Mouse (Mus musculus) left cerebral cortex, postnatal 36 days (tissue): Measurements from ENCODE around the gene Frmd5. TPM values are rescaled to one million over a fixed set of nuclear protein-coding genes. Genes with fewer than 3 reads are reported as not detected.
A peak's percentile ranks its signal among the peaks of the same experiment; 100 is the strongest.
"Not testable (repeated sequence)": the region's sequence is repeated elsewhere in the genome, so short reads cannot be mapped to it uniquely, and the experiment has no call there.

ENCODE experiments used
- DNase-seq, 2 experiments: peaks; one replicate each; pipeline ENCODE4 v3.0.0; 2021 to 2022; ENCODE audit warnings: low spot score in 2 of 2, mixed read lengths in 1 of 2
- intact Hi-C: fragments of 180-260 bp; cut with DNase I; formaldehyde crosslinking; loops from one replicate; pipeline ENCODE4 v1.15.1; 2025
- total RNA-seq, 2 experiments: library from RNA; stranded (reverse); gene quantifications; 2 replicates each; pipeline ENCODE4 v1.2.3; 2021

Gene Frmd5
- total RNA-seq, 2 experiments from 2014 or later: 49.4 to 55.2 TPM

DNA sequence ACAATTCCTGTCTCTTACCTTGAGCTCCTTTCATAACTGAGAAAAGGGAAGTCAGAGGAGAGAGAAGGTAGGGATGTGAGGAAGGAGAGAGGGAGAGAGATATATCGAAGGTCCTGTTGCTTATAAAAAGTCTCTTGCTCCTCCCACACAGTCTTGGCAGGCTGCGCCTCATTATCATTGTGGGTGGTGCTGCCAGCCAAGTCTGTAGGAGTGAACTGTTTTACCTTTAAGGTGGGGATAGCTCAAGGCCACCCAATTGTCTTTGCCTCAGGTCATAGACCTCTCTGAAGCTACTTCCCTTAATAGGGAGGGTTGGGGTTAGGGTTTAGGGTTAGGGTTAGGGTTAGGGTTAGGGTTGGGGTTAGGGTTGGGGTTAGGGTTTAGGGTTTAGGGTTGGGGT is 284.9 kb downstream of the Frmd5 start:
- intact Hi-C loops: no loop called here
- peak; percentile 42 to 59 for DNase-seq

DNA sequence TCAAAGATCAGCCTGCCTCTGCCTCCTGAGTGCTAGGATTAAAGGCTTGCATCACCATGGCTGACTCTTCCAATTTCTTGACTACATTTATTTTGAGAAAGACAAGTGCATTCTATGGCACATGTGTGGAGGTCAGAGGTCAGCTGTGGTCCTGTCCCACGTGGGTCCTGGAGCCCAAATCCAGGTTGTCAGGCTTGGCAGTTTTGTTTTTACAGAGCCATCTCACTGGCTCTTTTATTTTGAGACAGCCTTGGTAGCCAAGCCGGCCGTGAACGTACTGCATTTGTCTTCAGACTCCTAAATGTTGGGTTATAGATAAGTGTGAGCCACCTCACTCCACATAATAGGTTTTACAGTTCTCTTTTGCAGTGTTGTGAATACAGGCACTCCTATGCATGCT is 288.2 kb downstream of the Frmd5 start:
- intact Hi-C loops, DNase-seq: not testable (repeated sequence)

DNA sequence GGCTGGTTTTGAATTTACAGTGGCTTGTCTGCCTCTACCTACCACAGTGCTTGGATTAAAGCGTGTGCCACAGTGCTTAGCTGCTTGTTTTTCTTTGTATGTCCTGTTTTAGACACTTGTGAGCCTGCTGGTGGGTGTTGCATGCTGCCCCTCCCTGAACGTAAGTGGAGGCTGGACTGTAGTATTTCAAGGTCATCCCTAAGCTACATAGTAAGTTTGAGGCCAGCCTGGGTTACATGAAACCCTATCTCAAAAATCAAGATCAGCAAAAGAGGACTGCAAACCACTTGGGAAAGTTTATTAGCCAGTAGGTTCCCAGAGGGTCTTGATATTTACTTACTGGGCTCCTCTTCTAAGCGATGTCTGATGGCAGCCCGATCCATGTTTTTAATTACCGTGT is 288.8 kb downstream of the Frmd5 start:
- intact Hi-C loops: no loop called here
- no peak for DNase-seq

DNA sequence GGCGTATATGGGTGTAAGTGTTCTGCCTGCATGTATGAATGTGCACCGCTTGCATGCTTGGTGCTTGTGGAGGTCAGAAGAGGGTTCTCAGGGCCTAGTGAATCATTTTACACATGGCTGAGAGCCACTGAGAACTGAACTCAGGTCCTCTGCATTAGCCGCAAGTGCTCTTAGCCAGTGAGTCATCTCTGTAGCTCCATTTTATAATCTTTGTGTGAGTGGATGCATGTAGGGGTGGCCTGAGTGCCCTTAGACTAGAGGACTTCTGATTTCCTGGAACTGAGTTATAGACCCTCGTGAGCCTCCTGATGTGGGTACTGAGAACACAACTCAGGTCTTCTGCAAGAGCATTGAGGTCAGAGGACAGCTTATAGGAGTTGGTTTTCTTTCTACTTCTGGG is 292.7 kb downstream of the Frmd5 start:
- DNase-seq: no peak
- intact Hi-C loops: no loop called here

DNA sequence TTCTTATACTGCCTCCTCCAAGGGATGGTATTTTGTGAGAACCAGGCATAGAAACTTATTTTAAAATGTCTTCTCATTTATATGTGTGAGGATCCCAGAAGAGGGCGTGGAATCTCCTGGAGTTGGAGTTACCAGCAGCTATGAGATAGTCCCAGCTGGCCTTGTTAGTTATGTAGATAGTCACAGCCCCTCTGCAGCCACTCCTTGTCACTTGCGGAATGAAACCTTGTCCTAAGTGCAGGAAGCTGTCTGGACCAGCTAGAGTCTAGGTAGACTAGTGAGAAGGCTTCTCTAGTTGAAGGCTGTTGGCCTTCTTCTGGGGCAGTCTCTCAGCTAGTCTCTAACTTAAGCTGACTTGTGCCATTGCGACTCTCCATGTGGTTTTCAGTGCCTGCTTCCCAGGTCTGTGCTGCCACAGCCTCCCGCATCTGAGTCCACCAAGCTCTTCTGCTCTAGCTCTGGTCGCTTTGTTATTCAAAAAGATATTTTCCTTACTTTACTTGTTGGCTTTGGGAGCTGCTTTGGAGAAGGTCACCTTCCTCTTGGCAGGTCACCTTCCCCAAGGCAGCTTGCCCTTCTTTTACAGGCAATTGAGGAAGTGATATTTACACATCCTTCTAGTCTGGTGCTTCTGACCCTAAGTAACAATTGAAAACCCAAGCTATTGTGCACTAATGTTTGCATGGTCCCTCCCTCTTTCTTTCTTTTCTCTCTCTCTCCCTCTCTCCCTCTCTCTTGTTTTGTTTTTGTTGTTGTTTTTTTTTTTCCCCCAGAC is 293.7 kb downstream of the Frmd5 start:
- DNase-seq, intact Hi-C loops: not testable (repeated sequence)

DNA sequence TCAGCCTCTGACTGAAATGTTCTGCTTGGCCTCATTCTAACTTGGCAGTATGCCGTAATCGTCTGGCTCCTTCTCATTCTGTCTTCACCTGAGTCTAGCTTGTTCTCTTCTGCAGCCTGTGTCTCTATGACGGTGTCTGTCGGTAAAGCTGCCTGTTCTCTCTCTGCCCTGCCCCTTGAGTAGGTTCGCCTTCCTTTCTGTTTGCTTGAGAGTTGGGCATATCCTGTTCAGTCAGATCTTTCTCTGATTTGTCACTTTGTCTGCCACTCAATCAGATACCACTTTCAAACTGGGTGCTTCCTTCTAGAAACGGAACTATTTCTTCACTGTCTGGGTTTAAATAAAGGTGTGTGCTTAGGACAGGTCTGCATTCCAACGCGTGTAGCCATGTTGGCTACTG is 295.5 kb downstream of the Frmd5 start:
- DNase-seq: no peak
- intact Hi-C loops: no loop called here

DNA sequence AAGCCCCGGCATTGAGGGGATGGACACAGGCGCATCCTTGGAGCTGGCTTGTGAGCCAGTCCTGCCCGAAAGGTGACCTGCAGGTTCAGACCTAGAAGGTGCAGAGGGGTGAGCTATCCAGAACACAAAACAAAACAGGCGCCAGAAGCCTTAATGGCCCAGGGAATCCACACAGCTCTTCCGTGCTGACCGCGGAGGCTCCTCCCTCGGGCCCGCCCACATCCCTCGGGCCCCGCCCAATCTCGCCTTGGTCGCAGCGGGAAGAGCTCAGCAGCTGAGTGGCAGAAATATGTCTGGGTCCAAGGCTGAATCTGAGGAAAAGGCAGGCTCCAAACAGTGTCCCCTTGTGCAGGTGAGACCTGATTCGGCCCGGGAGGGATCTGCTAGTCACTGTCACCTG is 297.3 kb downstream of the Frmd5 start:
- intact Hi-C loops: loop anchor here (5.0 kb wide), 1 partner anchor 37 kb away; the partner anchor contains the start of gene Mfap1b
- DNase-seq: peak; percentile 43 to 46

DNA sequence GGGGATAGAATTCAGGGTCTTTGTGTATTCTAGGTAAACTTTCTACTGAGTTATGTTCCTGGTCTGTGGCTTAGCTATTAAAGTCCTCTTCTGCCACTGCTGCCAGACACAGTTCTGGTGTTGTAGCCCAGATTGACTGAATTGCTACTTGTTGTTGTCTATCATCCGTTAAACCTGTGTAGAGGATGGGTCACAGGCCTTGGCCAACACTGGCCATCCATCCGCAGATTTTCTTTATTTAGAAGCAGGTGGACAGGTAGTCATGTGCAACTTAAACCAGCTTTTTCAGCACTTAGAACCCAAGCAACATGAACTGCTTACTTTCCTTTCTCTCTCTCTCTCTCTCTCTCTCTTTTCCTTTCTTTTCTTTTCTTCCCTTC is 298.9 kb downstream of the Frmd5 start:
- no peak for DNase-seq
- intact Hi-C loops: loop anchor here (5.0 kb wide), 1 partner anchor 36 kb away; the partner anchor contains the start of gene Mfap1b

DNA sequence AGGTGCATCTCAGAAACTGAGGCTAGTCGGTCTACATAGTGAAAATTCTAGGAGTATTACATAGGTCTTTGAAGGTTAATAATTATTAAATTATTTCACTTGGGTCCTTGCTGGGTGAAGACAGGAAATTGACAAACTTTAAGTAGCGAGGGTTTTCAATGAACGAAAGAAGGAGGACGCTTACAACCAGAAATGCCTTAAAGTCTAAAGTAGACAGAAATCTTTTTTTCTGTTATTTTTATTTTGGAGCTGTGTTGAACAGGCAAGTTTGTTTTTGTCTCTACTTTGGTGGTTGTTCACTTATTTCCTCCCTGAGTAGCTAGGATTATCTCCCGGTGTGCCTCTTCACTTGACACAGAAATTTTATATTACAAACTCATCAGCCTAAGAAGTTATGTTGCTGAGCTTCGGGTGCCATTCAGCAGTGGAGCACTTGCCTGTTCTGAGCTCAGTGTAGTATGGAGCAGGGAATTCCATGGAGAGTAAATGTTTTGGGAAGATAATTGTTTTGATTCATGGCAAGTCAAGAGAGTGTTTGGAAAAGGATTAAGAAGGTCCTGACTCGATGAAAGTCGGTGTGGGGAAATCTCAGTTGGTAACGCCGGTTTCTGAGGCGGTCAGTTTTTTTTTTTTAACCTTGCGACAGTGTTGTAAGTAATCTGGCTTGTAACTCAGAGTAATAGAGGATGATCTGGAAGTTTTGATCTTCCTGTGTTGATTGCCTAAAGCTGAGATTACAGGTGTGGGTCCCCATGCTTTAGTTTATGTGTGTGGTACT is 299.5 kb downstream of the Frmd5 start:
- intact Hi-C loops: loop anchor here (5.0 kb wide), 1 partner anchor 35 kb away; the partner anchor contains the start of gene Mfap1b

DNA sequence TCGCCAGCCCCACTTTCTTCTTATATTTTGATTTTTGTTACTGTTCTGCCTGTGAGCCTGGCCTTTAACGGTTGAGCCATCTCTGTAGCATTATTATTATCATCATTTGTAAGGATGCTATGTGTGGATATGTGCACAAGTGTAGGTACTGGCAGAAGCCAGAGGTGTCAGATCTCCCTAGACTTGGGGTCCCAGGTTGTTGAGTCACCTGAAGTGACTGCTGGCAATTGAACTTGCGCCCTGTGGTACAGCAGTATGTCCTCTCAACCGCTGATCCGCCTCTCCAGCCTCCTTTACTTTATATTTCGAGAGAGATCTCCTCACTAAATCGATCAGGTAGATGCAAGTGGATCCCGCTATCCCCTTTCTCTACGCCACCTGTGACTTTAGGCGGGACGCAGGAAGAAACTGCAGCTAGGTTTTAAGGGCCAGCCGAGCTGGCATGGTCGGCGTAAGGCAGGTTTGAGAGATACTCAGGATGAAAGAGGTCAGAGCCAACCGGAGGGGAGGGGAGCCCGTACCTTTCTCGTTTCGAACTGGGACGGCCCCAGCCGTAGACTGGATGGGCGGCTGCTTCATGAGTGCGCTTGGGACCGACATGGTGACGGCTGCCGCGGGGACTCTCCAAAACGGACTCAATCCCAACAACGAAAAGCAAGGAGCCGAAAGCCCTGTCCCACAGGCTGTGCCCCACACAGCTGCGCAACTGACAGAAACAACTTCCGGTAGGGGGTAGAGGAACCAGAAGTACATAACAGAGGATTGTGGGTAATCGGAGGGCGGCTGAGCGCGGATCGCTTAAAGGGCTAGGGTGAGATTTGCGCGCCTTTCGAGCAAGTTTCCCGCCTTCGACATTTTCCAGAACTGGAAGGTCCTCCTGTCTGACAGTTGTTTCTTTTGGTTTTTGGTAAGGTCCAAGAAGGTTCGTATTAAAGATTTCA is 300.7 kb downstream of the Frmd5 start, which contains the start of the genes Mfap1a and Wdr76:
Gene Mfap1a, minus strand, starts transcription at position 724 of the 941 bp plus-strand sequence.
Gene Wdr76, plus strand, starts transcription at position 782 of the 941 bp plus-strand sequence.
- intact Hi-C loops: loop anchor here (5.0 kb wide), 1 partner anchor 34 kb away; the partner anchor contains the start of gene Mfap1b
- DNase-seq: peak; percentile 81 to 82

More for the DNA sequence above, 299.5 kb downstream of the Frmd5 start:
- DNase-seq: no peak

DNA sequence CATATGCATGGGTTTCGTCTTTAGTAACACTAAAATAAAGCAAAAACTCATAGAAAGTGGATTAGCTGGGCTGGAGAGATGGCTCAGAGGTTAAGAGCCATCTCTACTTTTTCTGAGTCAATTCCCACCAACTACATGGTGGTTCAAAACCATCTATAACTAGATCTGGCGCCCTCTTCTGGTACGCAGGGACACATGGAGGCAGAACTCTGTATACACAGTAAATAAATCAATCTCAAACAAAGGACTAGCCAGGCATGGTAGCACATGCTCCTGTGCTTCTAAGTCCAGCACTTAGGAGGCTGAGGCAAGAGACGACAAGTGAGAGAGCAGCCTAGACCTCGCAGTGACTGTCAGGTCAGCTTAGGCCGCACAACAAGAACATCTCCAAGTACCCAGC is 305.3 kb downstream of the Frmd5 start:
- intact Hi-C loops, DNase-seq: not testable (repeated sequence)

Other genes with a start within 250 kb of the Frmd5 start
- 100 to 1,000 TPM; 104 to 108 TPM for gene Casc4, start 59.9 kb upstream of the Frmd5 start, total RNA-seq
- 10 to 100 TPM; 37.6 to 38.1 TPM for gene Ctdspl2, start 148.9 kb upstream of the Frmd5 start, total RNA-seq
- gene Mageb3, start 149.0 kb upstream of the Frmd5 start, total RNA-seq: under 1 TPM in 1 of 2 experiments, not detected in 1; 0.27 TPM
- 10 to 100 TPM; 17.7 to 19.6 TPM for gene Eif3j1, start 221.5 kb upstream of the Frmd5 start, total RNA-seq